Mouse (Mus musculus): ENCODE results near the gene Ftl1.
A peak's percentile ranks its signal among the peaks of the same experiment; 100 is the strongest.
"Not testable (repeated sequence)": the region's sequence is repeated elsewhere in the genome, so short reads cannot be mapped to it uniquely, and the experiment has no call there.

Ftl1 gene

DNA sequence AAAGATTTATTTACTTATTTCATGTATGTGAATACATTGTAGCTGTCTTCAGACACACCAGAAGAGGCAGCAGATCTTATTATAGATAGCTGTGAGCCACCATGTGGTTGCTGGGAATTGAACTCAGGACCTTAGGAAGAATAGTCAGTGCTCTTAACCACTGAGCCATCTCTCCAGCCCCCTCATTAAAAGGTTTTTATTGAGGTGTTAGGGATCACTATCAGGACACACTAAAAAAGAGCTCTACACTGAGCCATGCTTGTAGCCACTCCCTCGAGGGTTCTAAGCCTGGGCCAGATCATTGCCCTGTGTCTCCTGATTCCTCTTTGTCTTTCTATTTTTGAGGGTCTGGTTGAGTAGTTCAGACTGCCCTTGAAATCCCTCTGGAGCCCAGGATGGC lies 16.8 kb upstream of the Ftl1 start:
- DNase-seq (ENCODE audit: low read depth, low spot score) = no peak

- DNase-seq (ENCODE audit: low read depth, low spot score) = no peak
Measured at GRCm38 (mm10) chr7:45475291-45475969, 15.7 kb upstream of the Ftl1 start.

- DNase-seq (ENCODE audit: low read depth, low spot score) = no peak
Measured at GRCm38 (mm10) chr7:45470869-45471268, 11.2 kb upstream of the Ftl1 start.

DNA sequence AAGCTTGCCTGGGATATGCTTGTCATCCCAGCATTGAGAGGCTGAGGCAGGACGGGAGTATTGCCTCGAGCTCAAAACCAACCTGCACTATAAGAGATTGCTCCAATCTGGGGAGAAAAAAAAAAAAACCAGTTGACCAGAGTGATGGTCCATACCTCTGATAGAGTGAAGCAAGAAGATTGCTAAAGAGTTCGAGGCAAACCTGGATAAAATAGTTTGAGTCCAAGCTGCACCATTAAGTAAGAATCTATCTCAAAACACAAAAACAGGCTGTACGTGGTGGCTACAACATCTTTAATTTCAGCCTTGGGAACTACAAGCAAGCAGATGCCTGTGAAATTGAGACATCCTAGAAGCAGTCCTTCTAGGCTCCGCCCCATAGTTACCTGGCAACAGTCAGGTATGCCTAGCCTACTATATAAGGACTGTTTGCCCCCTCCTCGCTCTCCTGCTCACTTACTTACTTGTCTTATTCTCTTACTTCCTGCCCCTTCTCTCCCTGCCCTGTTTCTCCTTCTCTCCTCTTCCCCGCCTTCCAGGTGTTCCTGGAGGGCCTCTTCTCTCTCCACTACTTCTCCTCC lies 7.5 kb upstream of the Ftl1 start:
- DNase-seq (ENCODE audit: low read depth, low spot score) = no peak

DNA sequence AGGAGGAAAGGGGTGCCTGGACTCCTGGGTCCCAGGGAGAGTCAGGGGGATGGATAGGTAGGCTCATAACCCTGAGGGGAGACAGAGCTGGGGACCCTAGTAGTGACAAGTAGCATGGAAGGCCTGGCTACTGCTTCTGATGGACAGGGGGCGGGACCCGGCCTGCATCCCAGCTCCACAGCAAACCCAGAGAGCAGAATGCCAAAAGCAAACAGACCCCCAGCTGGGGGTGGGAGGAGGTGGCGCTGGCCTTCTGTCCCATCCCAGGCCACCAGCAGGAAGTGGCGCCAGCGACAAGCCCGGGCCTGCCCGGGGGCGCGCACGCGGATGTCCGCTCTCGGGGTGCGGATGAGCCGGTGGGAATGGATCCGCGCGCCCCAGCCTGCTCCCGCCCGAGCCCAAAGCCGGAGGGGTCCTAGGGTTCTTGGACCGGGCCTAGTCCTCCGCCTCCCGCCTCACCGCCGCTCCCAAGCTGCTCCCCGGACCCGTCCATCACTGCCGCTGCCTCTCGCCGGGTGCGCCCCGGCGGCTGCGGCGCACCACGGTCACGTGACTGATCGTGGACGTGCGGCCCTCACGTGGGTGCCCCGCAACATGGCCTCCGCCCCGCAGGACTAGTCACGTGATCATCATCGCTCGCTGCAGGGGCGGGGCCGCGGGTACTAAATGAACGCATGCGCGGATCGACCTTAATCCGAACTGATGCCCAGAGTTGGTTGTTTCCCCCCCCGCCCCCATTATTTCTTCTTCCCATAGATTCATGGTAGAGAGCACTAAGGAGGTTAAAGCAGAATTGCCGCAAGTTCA lies 6.8 kb upstream of the Ftl1 start, which contains the start of gene Bax:
TSS of gene Bax (minus strand) at position 616 of the 807 bp plus-strand sequence.
- peak; percentile 96 for DNase-seq (ENCODE audit: low read depth, low spot score)

DNA sequence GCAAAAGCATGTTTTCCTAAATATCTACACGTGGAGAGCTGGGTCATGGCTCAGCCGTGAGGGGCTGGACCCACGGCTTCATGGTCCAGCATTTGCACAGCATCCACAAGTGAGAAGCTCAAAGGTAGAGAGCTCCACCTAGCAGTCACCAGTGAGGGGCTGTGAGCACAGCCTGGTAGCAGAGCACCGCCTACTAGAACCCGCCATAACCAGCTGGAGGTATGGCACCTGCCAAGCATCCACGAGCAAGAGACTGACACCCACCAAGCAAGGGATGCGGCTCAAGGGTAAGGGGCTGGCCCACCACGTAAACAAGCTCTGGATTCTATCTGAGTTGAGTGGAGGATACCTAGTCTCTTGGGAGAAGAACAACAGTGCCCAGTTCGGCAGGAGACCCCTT lies 5.9 kb upstream of the Ftl1 start:
- no peak for DNase-seq (ENCODE audit: low read depth, low spot score)

DNA sequence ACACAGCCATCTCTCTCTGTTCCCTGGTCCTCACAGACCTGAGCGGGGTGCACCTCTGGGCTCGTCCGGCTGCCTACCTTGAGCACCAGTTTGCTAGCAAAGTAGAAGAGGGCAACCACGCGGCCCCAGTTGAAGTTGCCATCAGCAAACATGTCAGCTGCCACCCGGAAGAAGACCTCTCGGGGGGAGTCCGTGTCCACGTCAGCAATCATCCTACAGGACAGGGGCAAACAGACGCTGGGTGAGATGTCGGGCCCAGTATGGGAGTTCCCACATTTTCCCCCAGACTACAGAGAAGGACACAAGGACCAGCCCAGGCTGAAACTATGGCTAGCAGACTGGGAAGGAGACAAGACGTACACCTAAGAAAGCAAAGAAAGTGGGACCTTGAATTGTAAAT lies 5.4 kb upstream of the Ftl1 start:
- DNase-seq (ENCODE audit: low read depth, low spot score) = no peak

GRCm38 (mm10) chr7:45463987-45464778 lies 4.5 kb upstream of the Ftl1 start:
- no peak for DNase-seq (ENCODE audit: low read depth, low spot score)

GRCm38 (mm10) chr7:45462868-45463267 lies 3.2 kb upstream of the Ftl1 start:
- DNase-seq (ENCODE audit: low read depth, low spot score) = not testable (repeated sequence)

- DNase-seq (ENCODE audit: low read depth, low spot score) = no peak
Measured at GRCm38 (mm10) chr7:45462325-45462724, 2.6 kb upstream of the Ftl1 start.

DNA sequence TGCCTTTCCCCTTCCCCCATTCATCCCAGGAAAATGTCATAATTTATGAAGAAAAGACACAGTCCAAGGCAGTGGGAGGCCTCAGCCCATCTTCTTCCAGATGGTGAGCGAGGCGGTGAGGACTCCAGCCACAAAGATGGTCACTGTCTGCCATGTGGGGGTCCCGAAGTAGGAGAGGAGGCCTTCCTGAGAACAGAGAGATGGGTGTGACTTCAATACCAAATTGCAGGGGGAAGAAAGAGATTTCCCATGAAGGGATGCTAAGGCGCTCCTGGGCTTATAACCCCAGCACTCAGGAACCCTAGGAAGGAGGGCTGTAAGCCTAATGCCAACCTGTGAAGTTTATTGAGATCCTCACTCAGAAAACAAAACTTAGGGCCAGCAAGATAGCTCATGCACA lies 2.1 kb upstream of the Ftl1 start:
- DNase-seq (ENCODE audit: low read depth, low spot score) = no peak

DNA sequence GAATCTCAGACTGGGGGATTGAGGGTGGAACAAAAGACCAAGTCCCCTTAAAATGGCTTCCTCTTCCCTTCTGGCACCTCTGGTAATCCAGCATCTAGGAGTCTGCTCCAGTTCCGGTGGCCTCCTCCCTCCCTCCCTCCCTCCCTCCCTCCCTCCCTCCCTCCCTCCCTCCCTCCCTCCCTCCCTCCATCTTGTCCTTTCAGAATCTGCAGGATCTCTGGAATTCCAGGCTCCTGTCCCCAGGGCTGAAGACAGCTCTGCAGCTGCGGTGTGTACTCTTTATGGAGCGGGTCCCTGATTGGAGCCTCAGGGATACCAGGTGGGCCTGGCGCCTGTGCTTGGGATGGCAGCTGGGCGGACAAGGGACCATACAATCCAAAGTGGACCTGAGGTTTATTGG lies 1.6 kb upstream of the Ftl1 start:
- no peak for DNase-seq (ENCODE audit: low read depth, low spot score)

DNA sequence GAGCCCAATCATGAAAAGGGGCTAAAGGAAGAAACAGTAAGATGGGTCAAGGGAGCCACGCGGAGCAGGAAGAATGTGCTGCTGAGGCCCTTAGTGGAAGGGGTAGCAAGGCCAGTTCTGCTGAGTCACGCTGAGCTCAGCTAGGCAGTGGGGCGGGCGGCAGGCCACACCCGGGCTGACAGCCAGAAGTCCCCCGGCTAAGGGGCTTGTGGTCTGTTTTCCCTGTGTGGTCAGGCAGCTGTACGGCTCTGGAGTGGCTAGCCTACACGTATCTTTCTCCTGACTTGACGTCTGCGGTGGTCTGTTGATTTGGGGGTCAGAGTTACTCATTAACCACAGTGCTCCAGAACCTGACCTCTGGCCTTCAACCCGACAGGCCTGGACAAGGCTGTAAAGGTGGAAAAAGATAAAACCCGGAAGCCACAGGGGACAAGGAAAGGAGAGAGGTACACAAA lies 1.2 kb upstream of the Ftl1 start:
- DNase-seq (ENCODE audit: low read depth, low spot score) = no peak

DNA sequence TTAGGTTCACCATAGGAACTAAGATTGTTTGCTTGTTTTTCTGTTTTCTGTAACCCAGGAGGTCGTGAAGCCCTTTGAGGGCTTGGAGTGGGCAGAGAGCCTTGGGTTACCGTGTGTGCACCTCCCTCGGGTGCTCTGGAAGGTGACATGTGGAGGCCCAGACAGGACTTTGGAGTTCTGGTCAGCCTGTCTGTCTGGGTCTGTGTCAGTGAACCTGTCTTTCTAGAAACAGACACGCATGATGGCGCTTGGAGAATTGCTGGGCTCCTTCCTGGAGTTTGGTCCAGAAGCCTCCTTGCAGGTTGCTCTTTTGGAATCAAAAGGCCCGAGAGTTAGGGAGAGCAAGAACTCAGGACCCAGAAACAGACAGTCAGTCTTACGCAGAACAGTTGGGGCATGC lies 693 bp upstream of the Ftl1 start:
- DNase-seq (ENCODE audit: low read depth, low spot score) = no peak

- peak; percentile 72 for DNase-seq (ENCODE audit: low read depth, low spot score)
Measured at GRCm38 (mm10) chr7:45458748-45459563, 728 bp downstream of the Ftl1 start.

DNA sequence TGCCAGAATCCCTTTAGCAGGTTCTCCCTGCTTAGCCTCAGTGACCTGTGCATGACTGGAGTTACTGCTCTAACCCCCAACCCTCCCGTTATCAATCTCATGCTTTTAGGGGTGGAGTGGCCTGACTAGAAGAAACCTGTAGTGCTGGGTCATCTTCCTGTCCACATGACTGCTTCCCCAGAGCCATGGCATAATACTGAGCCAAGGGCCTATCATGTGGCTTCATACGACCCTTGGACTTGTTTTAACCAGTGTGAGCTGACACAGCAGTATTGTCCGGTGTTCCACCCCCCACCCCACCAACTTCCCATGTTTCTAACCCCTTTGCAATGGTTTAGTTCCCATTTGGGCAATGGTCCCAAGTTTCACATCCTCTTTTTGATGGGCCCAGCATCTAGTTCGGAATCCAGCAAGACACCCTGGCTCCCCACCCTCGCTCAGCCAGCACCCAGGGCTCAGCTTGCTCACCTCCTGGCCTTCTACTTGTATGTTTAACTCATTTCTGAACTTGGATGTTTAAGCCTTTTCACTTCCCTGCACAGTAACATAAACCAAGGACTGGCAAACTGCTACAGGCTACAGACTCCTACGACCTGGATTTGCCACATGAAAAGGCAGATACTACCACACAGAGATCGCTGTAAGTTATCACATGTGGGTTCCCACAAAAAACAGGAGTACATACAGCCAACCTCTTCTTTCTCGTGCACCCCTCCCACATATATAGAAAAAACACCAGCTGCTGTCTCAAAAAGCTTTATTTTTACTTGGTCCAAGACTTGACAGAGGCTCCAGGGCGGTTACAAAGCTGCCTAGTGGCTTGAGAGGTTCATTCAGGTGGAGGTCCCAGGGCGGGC lies 2.3 kb downstream of the Ftl1 start:
- DNase-seq (ENCODE audit: low read depth, low spot score) = no peak

- no peak for DNase-seq (ENCODE audit: low read depth, low spot score)
Measured at GRCm38 (mm10) chr7:45456721-45457203, 2.9 kb downstream of the Ftl1 start.

GRCm38 (mm10) chr7:45455932-45456696 lies 3.6 kb downstream of the Ftl1 start:
- DNase-seq (ENCODE audit: low read depth, low spot score) = no peak

DNA sequence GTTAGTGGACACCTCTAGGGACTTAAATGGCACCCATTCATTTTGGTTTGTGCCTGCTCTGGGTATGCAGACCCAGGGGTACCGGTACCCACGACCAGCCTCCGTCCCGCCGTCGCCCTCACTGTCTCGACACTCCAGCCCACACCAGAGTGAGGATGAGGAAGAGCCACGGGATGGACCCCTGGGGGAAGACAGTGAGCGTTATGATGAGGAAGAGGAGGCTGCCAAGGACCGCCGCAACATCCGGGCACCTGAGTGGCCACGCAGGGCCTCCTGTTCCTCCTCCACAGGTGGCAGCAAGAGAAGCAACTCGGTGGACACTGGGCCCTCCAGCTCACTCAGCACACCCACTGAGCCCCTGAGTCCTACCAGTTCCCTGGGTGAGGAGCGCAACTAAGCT lies 4.7 kb downstream of the Ftl1 start:
- no peak for DNase-seq (ENCODE audit: low read depth, low spot score)

Data from retina, postnatal 7 days (tissue).